Mouse (Mus musculus) liver, embryonic 12.5 days (tissue): ENCODE measurements around the gene Cfap65. TPM values are rescaled to one million over a fixed set of nuclear protein-coding genes. Genes with fewer than 3 reads are reported as not detected.

ENCODE experiments used
- ATAC-seq: fragments of 200-750 bp; cut with Nextera tagmentation; 2 replicates; pipeline ENCODE4 v1.8.0; 2017; ENCODE audit warnings: moderate number of reproducible peaks, mild to moderate bottlenecking, moderate library complexity
- H3K27ac ChIP-seq: fragments of 300-500 bp; sonication (generic); 2 replicates; pipeline ENCODE4 v1.5.1; 2016; ENCODE audit warnings: mild to moderate bottlenecking
- H3K27me3 ChIP-seq: fragments of 300-500 bp; sonication (generic); replicated peaks from 2 replicates; pipeline ENCODE4 v1.6.1; 2016; ENCODE audit warnings: mild to moderate bottlenecking, moderate library complexity
- H3K36me3 ChIP-seq: fragments of 300-500 bp; sonication (generic); 2 replicates; pipeline ENCODE4 v1.6.1; 2016; ENCODE audit warnings: mild to moderate bottlenecking, moderate library complexity
- H3K4me1 ChIP-seq: fragments of 300-500 bp; sonication (generic); 2 replicates; pipeline ENCODE4 v1.6.1; 2016
- H3K4me2 ChIP-seq: fragments of 300-500 bp; sonication (generic); 2 replicates; pipeline ENCODE4 v1.6.1; 2016; ENCODE audit warnings: mild to moderate bottlenecking, moderate library complexity
- H3K4me3 ChIP-seq: fragments of 300-500 bp; sonication (generic); 2 replicates; pipeline ENCODE4 v1.5.1; 2016; ENCODE audit warnings: mild to moderate bottlenecking, moderate library complexity
- H3K9ac ChIP-seq: fragments of 300-500 bp; sonication (generic); 2 replicates; pipeline ENCODE4 v1.6.1; 2016; ENCODE audit warnings: mild to moderate bottlenecking, moderate library complexity
- H3K9me3 ChIP-seq: fragments of 300-500 bp; sonication (generic); replicated peaks from 2 replicates; pipeline ENCODE4 v1.6.1; 2016; ENCODE audit warnings: mild to moderate bottlenecking, moderate library complexity
- WGBS: fragments of 180-500 bp; shearing (Covaris S2); methylation state at CpG from one replicate; pipeline ENCODE4 v1.1.7; 2016; ENCODE audit not compliant: insufficient replicate concordance; 5-methylcytosine and 5-hydroxymethylcytosine counted together
- polyA plus RNA-seq: library from polyadenylated mRNA; unstranded; fragments of >200 nt; fragmentation: Nextera tagmentation; extraction: Ambion mirVana; gene quantifications from 2 replicates; pipeline ENCODE4 v1.2.1, GENCODE M21; 2016

Gene Cfap65
- polyA plus RNA-seq, 1 experiment from 2014 or later, result not detected

- H3K4me2 ChIP-seq, result no peak overlapping the region
- ATAC-seq, result no peak
- H3K27me3 ChIP-seq, result peaks cover 95% of the 10 kb centered on the region
- H3K9ac ChIP-seq, result no peak overlapping the region
- no peaks in the 10 kb centered on the region for H3K36me3 ChIP-seq
- no peak overlapping the region for H3K4me3 ChIP-seq
- H3K27ac ChIP-seq, result no peak overlapping the region
- no peaks in the 10 kb centered on the region for H3K9me3 ChIP-seq
- 5% methylated on average over 39 of the region's 39 CpGs for WGBS
- H3K4me1 ChIP-seq, result no peaks in the 10 kb centered on the region
These were observed 42.9 kb downstream of the Cfap65 start for GRCm38 (mm10) chr1:74892351-74893133.

- H3K27ac ChIP-seq, result no peak overlapping the region
- no peak overlapping the region for H3K4me3 ChIP-seq
- H3K27me3 ChIP-seq, result peaks cover 95% of the 10 kb centered on the region
- H3K36me3 ChIP-seq, result no peaks in the 10 kb centered on the region
- no peak overlapping the region for H3K9ac ChIP-seq
- H3K4me1 ChIP-seq, result no peaks in the 10 kb centered on the region
- no peak overlapping the region for H3K4me2 ChIP-seq
- no peaks in the 10 kb centered on the region for H3K9me3 ChIP-seq
- WGBS, result 0% methylated on average over 6 of the region's 8 CpGs
- ATAC-seq, result no peak
These were observed 43.9 kb downstream of the Cfap65 start for GRCm38 (mm10) chr1:74891513-74891912.

- Histone ChIP-seq H3K9me3 (no peaks in the 10 kb centered on the region), H3K27ac (no peak within 1 kb of the TSS), H3K27me3 (peaks cover 95% of the 10 kb centered on the region), H3K4me1 (peaks cover 16% of the 10 kb centered on the region; the same call in 1 of the 2 replicates), H3K9ac (no peak within 1 kb of the TSS), H3K4me2 (peak within 1 kb of the TSS; percentile 44), H3K4me3 (peak within 1 kb of the TSS; percentile 27), H3K36me3 (no peaks in the 10 kb centered on the region)
- ATAC-seq, result no peak
- under 1% methylated on average over 43 of the region's 43 CpGs for WGBS
These were observed 49.9 kb downstream of the Cfap65 start, which contains the start of gene Fev for GRCm38 (mm10) chr1:74885369-74886042. TSS of gene Fev (minus strand) at chr1:74885419.

GRCm38 (mm10) chr1:74884196-74885141, 50.9 kb downstream of the Cfap65 start:
- Histone ChIP-seq H3K4me2 (peak overlapping the region; percentile 44), H3K4me3 (peak overlapping the region; percentile 19), H3K27ac (no peak overlapping the region), H3K36me3 (no peaks in the 10 kb centered on the region), H3K4me1 (peaks cover 16% of the 10 kb centered on the region; the same call in 1 of the 2 replicates), H3K27me3 (peaks cover 95% of the 10 kb centered on the region), H3K9me3 (no peaks in the 10 kb centered on the region), H3K9ac (no peak overlapping the region)
- 1% methylated on average over 57 of the region's 57 CpGs for WGBS
- no peak for ATAC-seq

- peaks cover 97% of the 10 kb centered on the region for H3K27me3 ChIP-seq
- WGBS, result 6% methylated on average over 5 of the region's 5 CpGs
- no peak overlapping the region for H3K4me2 ChIP-seq
- H3K27ac ChIP-seq, result no peak overlapping the region
- no peaks in the 10 kb centered on the region for H3K36me3 ChIP-seq
- H3K9me3 ChIP-seq, result no peaks in the 10 kb centered on the region
- no peak overlapping the region for H3K9ac ChIP-seq
- H3K4me3 ChIP-seq, result no peak overlapping the region
- peaks cover 16% of the 10 kb centered on the region; the same call in 1 of the 2 replicates for H3K4me1 ChIP-seq
- ATAC-seq, result no peak
These were observed 52.0 kb downstream of the Cfap65 start for GRCm38 (mm10) chr1:74883441-74883840.

GRCm38 (mm10) chr1:74882828-74883227, 52.6 kb downstream of the Cfap65 start:
- Histone ChIP-seq H3K9ac (no peak overlapping the region), H3K27ac (no peak overlapping the region), H3K27me3 (peaks cover 98% of the 10 kb centered on the region), H3K4me3 (no peak overlapping the region), H3K9me3 (no peaks in the 10 kb centered on the region), H3K4me1 (peaks cover 16% of the 10 kb centered on the region; the same call in 1 of the 2 replicates), H3K36me3 (no peaks in the 10 kb centered on the region), H3K4me2 (no peak overlapping the region)
- no peak for ATAC-seq
- 2% methylated on average over 8 of the region's 8 CpGs for WGBS

GRCm38 (mm10) chr1:74882055-74882734, 53.2 kb downstream of the Cfap65 start:
- peaks cover 99% of the 10 kb centered on the region for H3K27me3 ChIP-seq
- no peaks in the 10 kb centered on the region for H3K36me3 ChIP-seq
- H3K4me1 ChIP-seq, result peaks cover 16% of the 10 kb centered on the region; the same call in 1 of the 2 replicates
- 3% methylated on average over 74 of the region's 74 CpGs for WGBS
- ATAC-seq, result no peak
- H3K27ac ChIP-seq, result no peak overlapping the region
- no peak overlapping the region for H3K9ac ChIP-seq
- peak overlapping the region; percentile 27 for H3K4me3 ChIP-seq
- no peaks in the 10 kb centered on the region for H3K9me3 ChIP-seq
- H3K4me2 ChIP-seq, result peak overlapping the region; percentile 50

- no peak for ATAC-seq
- Histone ChIP-seq H3K4me1 (peaks cover 16% of the 10 kb centered on the region; the same call in 1 of the 2 replicates), H3K27ac (no peak overlapping the region), H3K9ac (no peak overlapping the region), H3K4me2 (no peak overlapping the region), H3K27me3 (peaks cover 97% of the 10 kb centered on the region), H3K4me3 (no peak overlapping the region), H3K9me3 (no peaks in the 10 kb centered on the region), H3K36me3 (no peaks in the 10 kb centered on the region)
- WGBS, result 6% methylated on average over 18 of the region's 18 CpGs
These were observed 54.5 kb downstream of the Cfap65 start for GRCm38 (mm10) chr1:74880785-74881360.

GRCm38 (mm10) chr1:74877199-74877598, 58.2 kb downstream of the Cfap65 start:
- H3K4me3 ChIP-seq, result no peak overlapping the region
- peaks cover 60% of the 10 kb centered on the region for H3K27me3 ChIP-seq
- H3K4me2 ChIP-seq, result no peak overlapping the region
- no peak overlapping the region for H3K9ac ChIP-seq
- no peaks in the 10 kb centered on the region for H3K36me3 ChIP-seq
- no peak for ATAC-seq
- H3K9me3 ChIP-seq, result no peaks in the 10 kb centered on the region
- WGBS, result 23% methylated on average over 3 of the region's 3 CpGs
- 0 out of 2 replicates have a peak, but pooled peaks cover 3% of the 10 kb centered on the region for H3K4me1 ChIP-seq
- H3K27ac ChIP-seq, result no peak overlapping the region

- Histone ChIP-seq H3K4me3 (no peak overlapping the region), H3K27me3 (peaks cover 26% of the 10 kb centered on the region), H3K9me3 (no peaks in the 10 kb centered on the region), H3K27ac (no peak overlapping the region), H3K4me2 (no peak overlapping the region), H3K4me1 (no peaks in the 10 kb centered on the region), H3K36me3 (no peaks in the 10 kb centered on the region), H3K9ac (no peak overlapping the region)
- ATAC-seq, result no peak
- WGBS, result 50% methylated on average over 2 of the region's 2 CpGs
These were observed 63.2 kb downstream of the Cfap65 start for GRCm38 (mm10) chr1:74872218-74872617.

GRCm38 (mm10) chr1:74861783-74862182, 73.6 kb downstream of the Cfap65 start:
- Histone ChIP-seq H3K9ac (no peak overlapping the region), H3K4me1 (0 out of 2 replicates have a peak, but pooled peaks cover 7% of the 10 kb centered on the region), H3K4me2 (no peak overlapping the region), H3K9me3 (no peaks in the 10 kb centered on the region), H3K36me3 (no peaks in the 10 kb centered on the region), H3K27me3 (peaks cover 47% of the 10 kb centered on the region), H3K27ac (no peak overlapping the region), H3K4me3 (no peak overlapping the region)
- ATAC-seq, result no peak
